In genomic region chr9:96630571-96631388, GRCm38 (mm10) we compare ENCODE assay signal across 8 mouse cellular contexts. TPM values are rescaled to one million over a fixed set of nuclear protein-coding genes. Genes with fewer than 3 reads are reported as not detected.
DNase-seq lines count a peak whose midpoint lies in the region; ATAC-seq lines count a peak whose summit lies in the region.

No protein-coding gene starts in this region.

- peaks cover 48% of the 10 kb centered on the region for H3K79me2 ChIP-seq in macrophage (ENCODE audit: inconsistent target)

- peak overlapping the region; percentile 83 for H3K4me2 ChIP-seq in forebrain, embryonic 13.5 days

- peak; percentile 47 for DNase-seq in MEL-GATA-1-ER (ENCODE audit: extremely low read depth, low read depth)
- peak; percentile 8 for DNase-seq in c-Kit-negative CD71-positive TER-119-positive erythroid progenitor cells, embryonic 14.5 days (ENCODE audit: low read depth, low spot score)
- DNase-seq in heart, postnatal 36 days = peak; percentile 49 to 65
- DNase-seq in layer of hippocampus, postnatal 14 days (ENCODE audit: low spot score in 2 of 2) = peak; percentile 24 to 29
- peak; percentile 43 for DNase-seq in right cerebral cortex, adult 18-20 months
- peak; percentile 41 for DNase-seq in urinary bladder, postnatal 25 days (ENCODE audit: low spot score)

- H3K4me3 ChIP-seq in forebrain, embryonic 13.5 days = peak overlapping the region; percentile 79
- H3K4me3 ChIP-seq in macrophage (ENCODE audit: inconsistent target) = peak overlapping the region; percentile 31

- peak; percentile 83 for ATAC-seq in forebrain, embryonic 13.5 days

- under 1% methylated on average over 70 of the region's 105 CpGs for WGBS in forebrain, embryonic 13.5 days
- WGBS in macrophage (ENCODE audit: missing documents) = 1% methylated on average over 66 of the region's 105 CpGs

- H3K36me3 ChIP-seq in forebrain, embryonic 13.5 days (ENCODE audit: poor library complexity, severe bottlenecking) = no peaks in the 10 kb centered on the region
- no peaks in the 10 kb centered on the region for H3K36me3 ChIP-seq in macrophage (ENCODE audit: inconsistent target)

- peaks cover 13% of the 10 kb centered on the region; the same call in 1 of the 2 replicates for H3K4me1 ChIP-seq in forebrain, embryonic 13.5 days

- intact Hi-C loops in heart, postnatal 36 days (cut with DNase I) = loop anchor here (2.0 kb wide), 1 partner anchor 38 kb away; no protein-coding TSS in a partner anchor

- H3K27ac ChIP-seq in forebrain, embryonic 13.5 days = peak overlapping the region; percentile 96
- H3K27ac ChIP-seq in macrophage = no peak overlapping the region

- peaks cover 9% of the 10 kb centered on the region for H3K27me3 ChIP-seq in forebrain, embryonic 13.5 days

- H3K9ac ChIP-seq in forebrain, embryonic 13.5 days = peak overlapping the region; percentile 91

- no peaks in the 10 kb centered on the region for H3K9me3 ChIP-seq in forebrain, embryonic 13.5 days (replicated peaks)

RNA-seq across cellular contexts. Expression of gene Rasa2, which starts 0.6 kb away (rescaled TPM):
- polyA plus RNA-seq in forebrain, embryonic 13.5 days (2015; fragmentation: Nextera tagmentation; extraction: Ambion mirVana) = 16.0 TPM in 2 replicates
- total RNA-seq in heart, postnatal 36 days (2021) = 1 to 10 TPM; 4.8 to 6.8 TPM
- total RNA-seq in layer of hippocampus, postnatal 14 days (2021) = 10 to 100 TPM; 27.6 to 28.6 TPM
- 100 to 1,000 TPM in 3 of 26 experiments, 10 to 100 TPM in 23; 15.3 to 261 (median 28.7) TPM for total RNA-seq in macrophage (2018; cell fraction: chromatin; rRNA removed)
- total RNA-seq in macrophage (2018; cell fraction: cytosol; rRNA removed) = 10 to 100 TPM in 4 of 26 experiments, 1 to 10 TPM in 22; 4.4 to 32.6 (median 5.8) TPM
- 100 to 1,000 TPM in 2 of 26 experiments, 10 to 100 TPM in 23, 1 to 10 TPM in 1; 9.8 to 158 (median 18.3) TPM for total RNA-seq in macrophage (2018; cell fraction: nucleus; rRNA removed)
- polyA plus RNA-seq in macrophage (2018) = 2.4 to 6.2 TPM (median 3.1 TPM) in 3 replicates
